Mouse (Mus musculus) neutrophil, adult 5-6 weeks (primary cell): ENCODE results near the gene Slc2a13. TPM values are rescaled to one million over a fixed set of nuclear protein-coding genes. Genes with fewer than 3 reads are reported as not detected.

ENCODE experiments used
- ATAC-seq: fragments of 151-379, 151-347 bp; 2 replicates; pipeline ENCODE4 v1.8.0; 2017; ENCODE audit warnings: mild to moderate bottlenecking, moderate TSS enrichment; ENCODE audit not compliant: insufficient number of reproducible peaks, poor library complexity, low FRiP score, severe bottlenecking; ENCODE audit errors: extremely low read depth
- total RNA-seq: library from RNA; stranded (forward); fragments of 200-1000 nt; gene quantifications from 2 replicates; pipeline ENCODE4 v1.2.3, GENCODE M21; 2017

Slc2a13 gene
- total RNA-seq, 1 experiment from 2014 or later, result 0.23 TPM

DNA sequence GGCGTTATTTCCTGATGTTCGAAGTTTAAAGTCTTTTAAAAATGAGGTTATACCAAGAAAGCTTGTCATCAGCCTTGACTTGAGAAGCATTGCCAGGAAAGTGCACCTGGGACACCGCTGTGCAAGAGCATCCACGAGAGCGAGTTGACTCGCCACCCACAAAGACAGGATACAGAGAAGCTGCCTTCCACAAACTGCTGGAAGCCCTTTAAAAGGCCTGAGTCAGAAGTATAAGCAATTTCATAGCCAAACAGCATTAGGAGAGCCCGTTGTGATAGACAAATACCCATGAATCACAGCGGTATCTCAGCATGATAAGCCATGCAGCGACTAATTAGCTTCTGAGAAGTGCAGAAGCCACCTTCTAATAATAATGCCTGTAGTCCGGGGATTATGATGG lies 48.6 kb downstream of the Slc2a13 start:
- no peak for ATAC-seq

- no peak for ATAC-seq
Observed at GRCm38 (mm10) chr15:91503291-91503690, 69.8 kb downstream of the Slc2a13 start.

DNA sequence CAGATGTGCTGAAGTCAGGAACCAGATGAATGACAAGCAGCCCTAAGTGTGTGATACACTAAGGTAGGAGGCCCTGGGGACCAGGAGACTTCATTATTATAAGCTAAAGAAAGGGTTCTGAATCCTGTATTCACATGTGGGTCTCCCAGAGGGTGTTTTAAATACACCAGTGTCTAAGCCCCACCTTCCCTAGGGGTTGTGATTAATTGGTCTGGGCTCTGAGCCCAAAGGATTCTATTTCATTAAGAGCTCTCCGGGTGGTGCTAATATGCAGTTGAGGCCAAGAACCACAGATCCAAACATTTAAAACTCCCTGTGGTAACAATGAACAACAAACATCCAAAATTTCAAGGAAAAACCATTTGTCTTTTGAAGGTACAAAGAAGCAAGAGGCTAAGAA lies 70.4 kb downstream of the Slc2a13 start:
- no peak for ATAC-seq

DNA sequence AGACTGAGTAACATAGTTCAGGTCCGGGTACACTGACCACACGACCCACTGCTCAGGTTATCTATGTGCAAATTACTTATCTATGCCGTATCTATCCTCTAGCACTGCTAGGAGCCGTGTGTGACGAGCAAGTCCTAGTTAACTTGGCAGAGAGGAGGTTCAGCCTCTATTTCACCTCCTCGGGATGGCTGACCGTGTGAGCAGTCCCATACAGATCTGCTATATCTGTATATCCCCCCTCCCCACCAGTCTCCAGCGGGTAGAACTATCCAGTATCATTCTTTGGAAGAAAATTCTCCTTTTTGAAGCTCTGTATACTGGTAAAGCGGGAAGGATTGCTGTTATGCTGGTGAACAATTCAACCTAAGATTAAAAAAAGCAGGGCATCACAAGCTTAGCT lies 70.8 kb downstream of the Slc2a13 start:
- no peak for ATAC-seq

DNA sequence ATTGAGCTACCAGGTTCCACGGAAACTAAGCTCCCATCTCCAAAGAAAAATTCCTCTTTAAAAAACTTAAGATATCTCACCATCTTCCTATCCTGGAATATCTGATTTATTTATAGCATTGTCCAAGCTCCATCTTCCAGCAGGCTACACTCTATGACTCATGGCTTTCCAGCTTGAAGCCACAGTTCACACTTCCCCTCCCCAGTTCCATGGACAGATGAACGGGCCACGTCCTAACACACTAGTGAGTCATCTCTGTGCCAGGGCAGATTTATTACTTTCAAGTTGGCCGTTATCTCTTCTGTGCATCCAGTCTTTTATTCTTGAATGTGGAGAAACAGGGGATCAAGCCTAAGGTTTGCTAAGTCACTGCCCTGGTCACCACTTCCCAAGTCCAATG lies 78.0 kb downstream of the Slc2a13 start:
- no peak for ATAC-seq

DNA sequence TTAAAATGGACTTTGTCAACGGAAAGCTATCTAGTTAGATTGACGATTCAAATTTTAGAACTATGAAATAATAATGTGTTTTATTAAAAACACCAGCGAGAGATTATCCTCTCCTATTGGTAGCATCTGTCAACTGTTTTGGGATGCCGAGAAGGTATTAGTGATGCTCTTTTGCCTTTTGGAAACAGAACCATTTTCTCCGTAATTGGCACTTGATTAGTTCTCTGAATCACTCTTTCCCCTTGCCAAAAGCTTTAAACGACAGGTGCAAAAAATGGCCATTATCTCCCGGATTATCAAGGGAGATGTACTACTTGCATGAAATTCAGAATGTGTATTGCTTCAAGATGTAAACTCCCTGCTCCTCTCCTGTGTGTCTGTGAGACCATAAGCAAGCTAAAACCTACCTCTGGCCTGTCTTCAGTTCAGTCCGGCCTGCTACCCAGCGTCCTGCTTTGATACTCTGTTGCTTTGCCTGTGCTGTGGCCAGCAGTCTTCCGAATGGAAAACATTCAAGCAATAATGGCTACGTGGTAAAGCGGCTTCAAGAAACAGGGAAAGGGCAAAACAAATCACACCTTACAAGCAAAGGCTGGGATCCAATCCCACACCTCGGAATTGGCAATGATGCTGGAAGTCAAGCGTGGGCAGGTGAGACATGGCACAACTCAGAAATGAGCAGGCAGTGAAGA lies 93.0 kb downstream of the Slc2a13 start:
- ATAC-seq, result no peak

DNA sequence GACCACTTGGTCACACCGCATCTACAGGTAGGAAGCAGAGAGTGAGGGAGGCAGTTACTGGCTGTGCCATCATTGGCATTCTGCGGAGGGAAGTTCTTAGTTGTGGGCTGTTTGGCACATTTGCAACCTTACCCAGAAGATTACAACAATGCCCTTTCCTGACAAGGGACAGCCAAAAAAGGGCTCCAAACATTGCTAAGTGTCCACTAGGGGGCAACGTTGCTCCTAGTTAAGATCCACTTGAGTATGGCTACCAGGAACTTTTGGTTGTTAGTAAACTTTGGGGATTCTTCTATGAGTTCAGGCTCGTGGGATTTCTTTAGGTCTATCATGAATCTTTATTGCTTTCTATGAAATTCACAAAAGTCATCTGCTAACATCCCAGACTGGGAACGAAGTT lies 95.3 kb downstream of the Slc2a13 start:
- ATAC-seq, result no peak

GRCm38 (mm10) chr15:91473690-91474409 lies 99.2 kb downstream of the Slc2a13 start:
- no peak for ATAC-seq

DNA sequence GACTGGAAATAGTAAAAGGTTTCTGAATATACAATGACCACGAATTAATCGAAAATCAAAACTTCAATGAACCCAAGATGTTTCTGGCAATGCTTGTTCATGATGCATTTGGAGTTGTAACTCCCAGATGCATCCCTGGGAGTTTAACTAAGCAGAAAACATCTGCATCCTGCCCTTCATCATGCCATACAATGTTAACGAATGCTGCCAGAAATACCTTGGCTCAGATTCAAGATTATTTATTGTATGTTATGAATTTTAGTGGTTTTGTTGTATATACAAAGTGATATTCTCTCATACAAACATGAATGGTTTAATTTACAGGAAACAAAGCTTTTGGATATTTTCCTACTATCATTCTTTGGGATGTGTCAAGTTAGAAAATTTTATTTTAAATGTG lies 107.7 kb downstream of the Slc2a13 start:
- no peak for ATAC-seq

DNA sequence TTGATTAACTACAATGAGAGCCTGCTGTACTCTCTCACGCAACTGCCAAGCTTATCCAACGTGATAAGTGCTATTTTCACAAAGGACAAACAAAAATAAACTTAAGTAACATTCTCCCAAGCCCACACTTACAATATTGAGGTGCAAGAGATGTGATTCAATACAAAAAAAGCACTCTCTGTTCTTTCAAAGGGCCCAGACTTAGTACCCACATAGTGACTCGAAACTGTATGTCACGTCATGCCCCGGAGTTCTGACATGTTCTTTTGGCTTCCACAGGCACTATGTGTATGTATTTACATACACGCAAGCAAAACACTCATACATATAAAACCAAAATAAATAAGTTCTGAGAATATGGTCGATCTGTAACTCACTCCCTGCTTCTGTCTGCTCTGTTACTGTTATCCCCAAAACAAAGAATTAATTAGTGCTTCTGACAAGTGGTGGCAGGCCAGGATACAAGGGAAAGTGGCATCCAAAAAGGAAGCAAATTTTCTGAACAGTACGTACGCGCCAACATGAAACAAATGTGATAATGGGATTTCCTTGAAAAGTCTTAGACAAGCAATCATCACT lies 109.1 kb downstream of the Slc2a13 start:
- no peak for ATAC-seq

DNA sequence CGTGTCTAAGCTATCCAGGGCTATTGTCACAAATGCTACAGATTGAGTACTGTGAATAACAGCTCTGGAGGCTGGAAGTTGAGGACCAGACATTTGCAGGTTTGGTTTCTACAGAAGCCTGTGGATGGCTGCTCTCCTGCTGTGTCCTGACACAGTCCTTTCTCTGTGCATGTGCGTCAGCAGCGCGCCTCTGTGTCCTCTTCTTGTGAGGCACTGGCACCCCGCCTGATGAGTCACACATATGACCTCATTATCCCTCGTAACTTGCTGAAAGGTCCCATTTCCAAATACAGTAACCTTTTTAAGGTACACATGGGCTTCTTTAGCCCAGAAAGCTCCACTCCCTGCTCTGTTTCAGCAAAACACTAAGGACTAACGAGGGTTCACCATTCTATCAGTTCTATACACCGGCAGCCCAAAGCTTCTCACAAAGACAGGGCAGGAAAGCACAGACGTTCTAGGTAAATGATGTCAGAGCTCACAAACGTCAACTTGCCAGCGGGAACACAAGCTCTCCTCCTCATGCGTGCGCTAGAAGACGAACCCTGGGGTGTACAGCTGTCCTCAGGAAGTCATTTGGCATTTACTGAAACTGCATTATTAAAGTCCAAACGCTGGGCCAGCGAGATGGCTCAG lies 109.9 kb downstream of the Slc2a13 start:
- ATAC-seq, result no peak

DNA sequence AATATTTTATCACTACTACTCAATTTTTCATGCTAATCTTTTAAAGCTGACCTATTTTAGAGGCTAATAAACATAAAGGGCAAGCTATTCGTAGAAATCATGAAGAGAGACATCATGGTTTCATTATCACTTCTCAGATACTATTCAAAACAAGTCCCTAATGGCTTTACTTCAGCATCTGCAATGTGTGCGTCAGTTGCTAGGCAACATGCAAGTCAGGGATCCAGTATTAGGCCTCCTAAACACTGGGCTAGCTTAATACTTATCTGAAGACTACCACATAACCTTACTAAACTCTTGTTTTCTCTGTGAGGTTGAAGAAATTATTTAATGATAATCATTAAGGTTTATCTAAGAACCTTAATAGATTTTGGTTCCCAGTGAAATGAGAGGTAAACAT lies 111.1 kb downstream of the Slc2a13 start:
- no peak for ATAC-seq

GRCm38 (mm10) chr15:91457202-91457601 lies 115.9 kb downstream of the Slc2a13 start:
- ATAC-seq, result no peak

DNA sequence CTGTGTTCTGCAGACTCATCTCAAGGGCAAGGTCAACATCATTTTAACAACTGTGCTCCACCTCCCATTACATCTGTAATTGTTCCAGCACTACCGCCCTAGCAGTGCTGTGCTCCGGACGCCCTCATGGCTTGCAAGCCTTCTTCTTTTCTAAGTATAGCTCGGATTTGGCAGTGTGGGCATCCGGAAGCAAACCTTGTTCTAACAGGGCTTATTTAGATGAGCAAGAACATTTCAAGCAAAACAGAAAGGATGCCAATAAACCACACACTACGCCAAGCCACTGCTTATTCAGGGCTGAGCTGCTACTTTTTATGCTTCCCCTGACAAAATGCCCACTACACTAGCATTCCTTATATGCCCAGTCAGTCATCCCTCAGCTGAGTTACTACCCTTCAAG lies 127.7 kb downstream of the Slc2a13 start:
- ATAC-seq, result no peak

DNA sequence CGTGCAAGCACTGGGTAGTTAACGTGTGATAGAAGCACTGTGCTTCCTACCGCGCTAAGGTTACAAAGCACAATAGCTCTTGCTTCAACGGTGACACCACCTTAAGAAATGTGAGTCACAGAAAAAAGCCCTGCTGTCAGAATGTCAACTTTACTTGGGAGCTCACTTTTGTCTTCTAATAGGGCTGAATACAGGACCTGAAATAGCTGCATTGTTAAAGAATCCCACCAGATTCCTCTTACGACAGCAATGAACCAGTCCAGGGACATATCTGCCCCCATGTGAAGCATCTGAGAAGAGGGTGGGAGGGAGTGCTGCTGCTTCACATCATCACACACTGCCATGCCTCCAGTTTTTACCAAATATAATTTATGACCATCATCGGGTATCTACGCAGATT lies 129.6 kb downstream of the Slc2a13 start:
- ATAC-seq, result no peak

DNA sequence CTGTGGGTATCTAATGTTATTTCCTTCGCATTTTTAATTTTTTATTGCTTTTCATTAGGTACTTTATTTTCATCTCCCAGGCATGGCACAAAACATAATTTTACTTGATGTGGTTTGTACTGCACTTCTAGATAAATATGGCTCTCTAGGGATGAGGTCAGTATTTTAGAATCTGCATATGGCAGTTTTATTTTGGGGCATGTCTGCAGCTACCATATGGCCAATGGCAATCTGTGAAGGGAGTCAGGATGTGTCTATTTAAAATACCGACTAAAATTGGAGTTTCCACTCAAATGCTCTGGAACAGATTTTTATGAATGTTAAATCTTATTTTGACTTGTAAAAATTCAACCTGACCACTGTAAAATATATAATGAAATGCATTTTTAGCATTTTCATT lies 133.2 kb downstream of the Slc2a13 start:
- no peak for ATAC-seq

- ATAC-seq, result no peak
Observed at GRCm38 (mm10) chr15:91425426-91425825, 147.6 kb downstream of the Slc2a13 start.

DNA sequence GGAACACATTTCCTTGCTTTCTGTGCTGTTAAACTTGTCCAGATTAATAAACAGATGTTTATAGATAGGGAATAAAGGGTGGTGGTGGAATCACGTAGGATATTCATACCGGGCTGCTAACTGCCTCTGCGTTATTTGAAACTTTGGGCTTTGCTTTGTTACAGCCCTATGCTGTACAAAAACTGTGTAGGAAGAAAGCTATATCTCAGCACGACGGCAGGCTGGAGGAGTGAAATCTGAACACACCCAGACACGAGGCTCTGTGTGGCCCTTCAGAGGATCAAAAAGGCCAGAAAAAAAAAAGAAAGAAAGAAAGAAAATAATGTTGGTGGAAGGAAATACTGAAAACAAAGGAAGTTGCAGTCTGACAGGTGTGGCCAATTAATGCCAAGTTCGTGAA lies 166.1 kb downstream of the Slc2a13 start:
- no peak for ATAC-seq

- ATAC-seq, result no peak
Observed at GRCm38 (mm10) chr15:91395165-91395564, 177.9 kb downstream of the Slc2a13 start.

- no peak for ATAC-seq
Observed at GRCm38 (mm10) chr15:91383694-91384093, 189.4 kb downstream of the Slc2a13 start.
